Mouse (Mus musculus): ENCODE results near the gene Dctn2. TPM values are rescaled to one million over a fixed set of nuclear protein-coding genes. Genes with fewer than 3 reads are reported as not detected.

Gene Dctn2
- polyA plus RNA-seq (2015; fragmentation: Nextera tagmentation; extraction: Ambion mirVana): 80.0 and 80.1 TPM in 2 replicates

GRCm38 (mm10) chr10:127266112-127267091 lies at the start of gene Dctn2:
Gene Dctn2, plus strand, starts transcription at chr10:127266368.
- H3K4me1 ChIP-seq (replicated peaks): peaks cover 52% of the 10 kb centered on the region
- peak; percentile 97 for ATAC-seq (ENCODE audit: low read depth)
- H3K36me3 ChIP-seq: peaks cover 27% of the 10 kb centered on the region
- H3K27me3 ChIP-seq: peaks cover 34% of the 10 kb centered on the region
- DNase-seq: peak; percentile 97
- H3K4me3 ChIP-seq (replicated peaks): peak within 1 kb of the TSS; percentile 98
- H3K9me3 ChIP-seq (replicated peaks): no peaks in the 10 kb centered on the region
- H3K27ac ChIP-seq: peak within 1 kb of the TSS; percentile 96
- peak within 1 kb of the TSS; percentile 100 for H3K9ac ChIP-seq
- under 1% methylated on average over 70 of the region's 70 CpGs for WGBS (ENCODE audit: insufficient replicate concordance)
- peak within 1 kb of the TSS; percentile 85 for H3K4me2 ChIP-seq

- Histone ChIP-seq H3K9ac (no peak overlapping the region), H3K4me3 (replicated peaks) (no peak overlapping the region), H3K9me3 (replicated peaks) (no peaks in the 10 kb centered on the region), H3K4me2 (no peak overlapping the region), H3K27ac (no peak overlapping the region), H3K36me3 (no peaks in the 10 kb centered on the region), H3K27me3 (no peaks in the 10 kb centered on the region), H3K4me1 (replicated peaks) (peaks cover 36% of the 10 kb centered on the region)
- DNase-seq: no peak
- 88% methylated on average over 11 of the region's 11 CpGs for WGBS (ENCODE audit: insufficient replicate concordance)
- ATAC-seq (ENCODE audit: low read depth): no peak
Measured at GRCm38 (mm10) chr10:127216456-127216855, 49.7 kb upstream of the Dctn2 start.

DNA sequence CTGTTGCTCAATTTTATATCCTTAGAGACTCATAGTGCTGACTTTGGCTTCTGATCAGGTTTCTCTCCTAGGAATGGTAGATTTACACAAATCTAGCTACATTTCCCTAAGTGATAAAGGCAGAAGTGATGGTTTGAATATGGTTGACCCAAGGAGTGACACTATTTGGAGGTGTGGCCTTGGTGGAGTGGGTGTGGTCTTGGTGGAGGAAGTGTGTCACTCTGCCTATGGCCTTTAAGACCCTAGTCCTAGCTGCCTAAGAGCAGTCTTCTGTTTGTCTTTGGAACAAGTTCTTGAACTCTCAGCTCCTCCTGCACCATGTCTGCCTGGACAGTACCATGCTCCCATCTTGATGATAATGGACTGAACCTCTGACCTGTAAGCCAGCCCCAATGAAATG lies 49.0 kb upstream of the Dctn2 start:
- Histone ChIP-seq H3K9me3 (replicated peaks) (no peaks in the 10 kb centered on the region), H3K27me3 (no peaks in the 10 kb centered on the region), H3K27ac (no peak overlapping the region), H3K4me1 (replicated peaks) (peaks cover 33% of the 10 kb centered on the region), H3K9ac (no peak overlapping the region), H3K4me3 (replicated peaks) (no peak overlapping the region), H3K36me3 (no peaks in the 10 kb centered on the region), H3K4me2 (no peak overlapping the region)
- DNase-seq (no peak), ATAC-seq (ENCODE audit: low read depth) (no peak)

GRCm38 (mm10) chr10:127218339-127218738 lies 47.8 kb upstream of the Dctn2 start:
- H3K4me3 ChIP-seq (replicated peaks): no peak overlapping the region
- WGBS (ENCODE audit: insufficient replicate concordance): 70% methylated on average over 2 of the region's 2 CpGs
- no peak overlapping the region for H3K9ac ChIP-seq
- no peaks in the 10 kb centered on the region for H3K9me3 ChIP-seq (replicated peaks)
- H3K27me3 ChIP-seq: no peaks in the 10 kb centered on the region
- no peak overlapping the region for H3K4me2 ChIP-seq
- no peak overlapping the region for H3K27ac ChIP-seq
- ATAC-seq (ENCODE audit: low read depth) (no peak), DNase-seq (no peak)
- H3K4me1 ChIP-seq (replicated peaks): peaks cover 26% of the 10 kb centered on the region
- H3K36me3 ChIP-seq: no peaks in the 10 kb centered on the region

GRCm38 (mm10) chr10:127225213-127225612 lies 41.0 kb upstream of the Dctn2 start:
- peaks cover 19% of the 10 kb centered on the region for H3K4me1 ChIP-seq (replicated peaks)
- no peaks in the 10 kb centered on the region for H3K9me3 ChIP-seq (replicated peaks)
- H3K36me3 ChIP-seq: no peaks in the 10 kb centered on the region
- ATAC-seq (ENCODE audit: low read depth) (no peak), DNase-seq (no peak)
- H3K9ac ChIP-seq: no peak overlapping the region
- H3K27ac ChIP-seq: no peak overlapping the region
- no peak overlapping the region for H3K4me3 ChIP-seq (replicated peaks)
- WGBS (ENCODE audit: insufficient replicate concordance): 64% methylated on average over 6 of the region's 6 CpGs
- peaks cover 19% of the 10 kb centered on the region; the same call in 1 of the 2 replicates for H3K27me3 ChIP-seq
- no peak overlapping the region for H3K4me2 ChIP-seq

DNA sequence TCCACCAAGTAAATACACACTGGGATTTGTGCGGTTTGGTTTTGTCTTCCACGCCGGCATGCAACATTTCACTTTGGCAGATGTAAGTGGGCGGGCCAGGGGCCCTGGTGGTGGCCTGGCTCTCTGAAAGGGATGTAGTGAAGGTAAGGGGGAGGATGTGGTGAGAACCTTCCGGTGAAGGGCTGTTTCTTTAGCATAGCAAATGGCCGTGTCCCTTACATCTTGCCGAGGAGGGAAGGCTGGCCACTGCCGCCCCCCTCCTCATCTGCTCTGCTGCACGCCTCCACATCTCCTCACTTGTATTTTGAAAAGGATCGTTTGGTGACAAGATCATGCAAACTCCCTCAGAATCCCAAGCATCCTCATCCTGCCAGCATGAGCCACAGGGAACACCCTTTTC lies 40.4 kb upstream of the Dctn2 start:
- H3K4me1 ChIP-seq (replicated peaks): peaks cover 24% of the 10 kb centered on the region
- ATAC-seq (ENCODE audit: low read depth): no peak
- no peaks in the 10 kb centered on the region for H3K9me3 ChIP-seq (replicated peaks)
- no peak overlapping the region for H3K9ac ChIP-seq
- no peak overlapping the region for H3K4me3 ChIP-seq (replicated peaks)
- H3K36me3 ChIP-seq: no peaks in the 10 kb centered on the region
- 36% methylated on average over 10 of the region's 10 CpGs for WGBS (ENCODE audit: insufficient replicate concordance)
- H3K27me3 ChIP-seq: peaks cover 19% of the 10 kb centered on the region; the same call in 1 of the 2 replicates
- H3K4me2 ChIP-seq: no peak overlapping the region
- DNase-seq: no peak
- H3K27ac ChIP-seq: no peak overlapping the region

GRCm38 (mm10) chr10:127226318-127226895 lies 39.8 kb upstream of the Dctn2 start:
- H3K4me2 ChIP-seq: no peak overlapping the region
- peaks cover 19% of the 10 kb centered on the region; the same call in 1 of the 2 replicates for H3K27me3 ChIP-seq
- H3K36me3 ChIP-seq: no peaks in the 10 kb centered on the region
- H3K4me1 ChIP-seq (replicated peaks): peaks cover 30% of the 10 kb centered on the region
- no peak overlapping the region for H3K4me3 ChIP-seq (replicated peaks)
- no peak overlapping the region for H3K27ac ChIP-seq
- DNase-seq: no peak
- no peaks in the 10 kb centered on the region for H3K9me3 ChIP-seq (replicated peaks)
- 0 out of 2 replicates have a peak, but pooled peaks have one; percentile 26 for ATAC-seq (ENCODE audit: low read depth)
- H3K9ac ChIP-seq: no peak overlapping the region
- 58% methylated on average over 8 of the region's 8 CpGs for WGBS (ENCODE audit: insufficient replicate concordance)

GRCm38 (mm10) chr10:127227163-127227562 lies 39.0 kb upstream of the Dctn2 start:
- no peak overlapping the region for H3K27ac ChIP-seq
- H3K4me2 ChIP-seq: no peak overlapping the region
- H3K4me3 ChIP-seq (replicated peaks): no peak overlapping the region
- H3K36me3 ChIP-seq: no peaks in the 10 kb centered on the region
- ATAC-seq (ENCODE audit: low read depth) (no peak), DNase-seq (no peak)
- H3K9ac ChIP-seq: no peak overlapping the region
- WGBS (ENCODE audit: insufficient replicate concordance): 63% methylated on average over 8 of the region's 8 CpGs
- H3K27me3 ChIP-seq: peaks cover 23% of the 10 kb centered on the region; the same call in 1 of the 2 replicates
- H3K4me1 ChIP-seq (replicated peaks): peaks cover 34% of the 10 kb centered on the region
- no peaks in the 10 kb centered on the region for H3K9me3 ChIP-seq (replicated peaks)

- Histone ChIP-seq H3K36me3 (no peaks in the 10 kb centered on the region), H3K27me3 (peaks cover 23% of the 10 kb centered on the region; the same call in 1 of the 2 replicates), H3K9me3 (replicated peaks) (no peaks in the 10 kb centered on the region), H3K9ac (no peak overlapping the region), H3K4me2 (no peak overlapping the region), H3K27ac (no peak overlapping the region), H3K4me1 (replicated peaks) (peaks cover 34% of the 10 kb centered on the region), H3K4me3 (replicated peaks) (no peak overlapping the region)
- DNase-seq (peak; percentile 47), ATAC-seq (ENCODE audit: low read depth) (peak; percentile 78)
- 20% methylated on average over 4 of the region's 4 CpGs for WGBS (ENCODE audit: insufficient replicate concordance)
Measured at GRCm38 (mm10) chr10:127228897-127229296, 37.3 kb upstream of the Dctn2 start.

DNA sequence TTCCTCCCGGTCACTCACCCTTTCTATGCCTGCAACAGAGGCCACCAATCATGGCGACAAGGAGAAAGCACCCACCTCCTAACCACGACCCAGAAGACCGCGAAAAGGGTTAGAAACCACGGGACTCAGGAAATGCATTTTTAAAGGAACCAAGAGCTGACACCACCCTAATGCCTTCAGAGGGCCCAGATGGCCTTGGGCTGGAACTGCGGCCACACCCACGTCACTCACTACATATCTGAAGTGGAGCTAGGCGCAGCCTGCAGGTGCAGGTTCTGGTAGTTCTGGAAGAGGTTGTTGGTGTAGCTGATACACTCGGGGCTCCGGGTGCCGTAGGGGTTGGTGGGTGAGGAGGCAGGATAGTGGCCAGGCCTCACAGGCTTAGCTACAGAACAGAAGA lies 35.5 kb upstream of the Dctn2 start:
- ATAC-seq (ENCODE audit: low read depth): no peak
- Histone ChIP-seq H3K4me3 (replicated peaks) (no peak overlapping the region), H3K9ac (no peak overlapping the region), H3K4me2 (no peak overlapping the region), H3K27me3 (peaks cover 17% of the 10 kb centered on the region), H3K4me1 (replicated peaks) (peaks cover 32% of the 10 kb centered on the region), H3K27ac (no peak overlapping the region), H3K36me3 (no peaks in the 10 kb centered on the region), H3K9me3 (replicated peaks) (no peaks in the 10 kb centered on the region)
- DNase-seq: no peak
- 27% methylated on average over 12 of the region's 12 CpGs for WGBS (ENCODE audit: insufficient replicate concordance)

DNA sequence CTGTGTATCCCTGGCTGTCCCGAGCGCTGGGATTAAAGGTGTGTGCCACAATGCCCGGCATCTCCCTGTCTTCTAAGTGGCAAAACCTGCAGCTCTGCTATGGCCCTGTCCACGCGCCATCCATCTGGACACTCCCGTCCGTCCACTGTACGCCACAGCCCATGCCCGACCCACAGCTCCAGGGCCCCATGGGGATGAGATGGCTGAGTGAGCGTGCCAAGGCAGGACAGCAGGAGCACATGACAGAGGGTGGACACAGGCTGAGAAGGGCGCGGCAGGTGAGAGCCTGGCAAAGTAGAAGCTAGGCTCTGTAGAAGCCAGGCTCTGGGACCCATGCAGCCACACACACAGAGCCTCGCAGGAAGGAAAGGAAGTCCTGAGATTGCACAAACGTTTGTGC lies 34.4 kb upstream of the Dctn2 start:
- Histone ChIP-seq H3K4me2 (no peak overlapping the region), H3K36me3 (no peaks in the 10 kb centered on the region), H3K27ac (no peak overlapping the region), H3K27me3 (peaks cover 23% of the 10 kb centered on the region), H3K4me1 (replicated peaks) (peaks cover 25% of the 10 kb centered on the region), H3K4me3 (replicated peaks) (no peak overlapping the region), H3K9me3 (replicated peaks) (no peaks in the 10 kb centered on the region), H3K9ac (no peak overlapping the region)
- ATAC-seq (ENCODE audit: low read depth): no peak
- WGBS (ENCODE audit: insufficient replicate concordance): 75% methylated on average over 14 of the region's 14 CpGs
- DNase-seq: no peak
